Mouse (Mus musculus): ENCODE data around the gene Arhgap15.

- TF ChIP-seq CTCF (IDR thresholded peaks at IDR 0.05; ENCODE audit: low read depth) (no peak), EP300 (IDR thresholded peaks at IDR 0.05; ENCODE audit: low read depth) (no peak)
Measured at GRCm38 (mm10) chr2:43772640-43773039, 24.0 kb downstream of the Arhgap15 start.
